Mouse (Mus musculus) cortical plate, adult 2 months (tissue): ENCODE measurements at regions not wholly inside any gene's neighbourhood (a gene's known extent, or its start where the extent isn't known, plus 50 kb on each side); places are given as distances from the start of the nearest gene placed in this dataset.

Experiments used
- CTCF ChIP-seq: fragments of 200-500 bp; IDR thresholded peaks from 2 replicates; pipeline ENCODE4 v1.5.1; 2011; ENCODE audit warnings: mild to moderate bottlenecking, control low read depth, low read length; ENCODE audit not compliant: insufficient read depth; ENCODE audit errors: extremely low read depth
- POLR2A ChIP-seq: fragments of 200-500 bp; IDR thresholded peaks from 2 replicates; pipeline ENCODE4 v1.6.1; 2011; ENCODE audit warnings: mild to moderate bottlenecking, low read length, control low read depth; ENCODE audit not compliant: insufficient read depth; ENCODE audit errors: extremely low read depth

DNA sequence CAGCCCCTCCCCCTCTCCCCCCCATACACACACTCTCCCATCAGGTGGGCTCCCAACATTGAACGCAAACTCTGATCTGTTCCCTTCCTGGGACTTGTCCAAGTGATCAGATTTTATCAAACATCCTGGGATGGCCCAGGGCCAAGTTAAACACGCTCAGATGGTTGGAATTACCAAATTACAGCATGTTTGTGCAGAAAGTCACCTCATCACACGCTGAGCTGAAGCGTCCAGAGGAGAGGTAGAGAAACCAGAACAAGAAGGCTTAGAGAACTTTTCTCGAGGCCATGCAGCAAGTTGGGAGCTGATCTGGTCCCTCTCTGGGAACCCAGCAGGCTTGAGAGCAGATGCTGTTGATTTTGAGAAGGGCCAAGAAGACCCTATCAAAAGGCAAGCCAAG, 136.5 kb downstream of the Sec61b start:
- TF ChIP-seq POLR2A = no peak
- TF ChIP-seq CTCF = no peak
